Mouse (Mus musculus) adrenal gland, adult 2 months (tissue): ENCODE results near the gene Kifc3. TPM values are rescaled to one million over a fixed set of nuclear protein-coding genes. Genes with fewer than 3 reads are reported as not detected.

Source experiments
- DNase-seq: peaks from one replicate; pipeline ENCODE4 v3.0.0; 2021
- polyA plus RNA-seq: library from polyadenylated mRNA; depleted of rRNA; stranded (reverse); fragments of >200 nt; gene quantifications from 2 replicates; pipeline ENCODE4 v1.2.3, GENCODE M21; 2012
- total RNA-seq, 2 experiments: library from RNA; stranded (reverse); gene quantifications; 2 replicates each; pipeline ENCODE4 v1.2.3; 2021

The Kifc3 gene
- total and polyA plus RNA-seq, 3 experiments = 134 to 330 (median 144) TPM

DNA sequence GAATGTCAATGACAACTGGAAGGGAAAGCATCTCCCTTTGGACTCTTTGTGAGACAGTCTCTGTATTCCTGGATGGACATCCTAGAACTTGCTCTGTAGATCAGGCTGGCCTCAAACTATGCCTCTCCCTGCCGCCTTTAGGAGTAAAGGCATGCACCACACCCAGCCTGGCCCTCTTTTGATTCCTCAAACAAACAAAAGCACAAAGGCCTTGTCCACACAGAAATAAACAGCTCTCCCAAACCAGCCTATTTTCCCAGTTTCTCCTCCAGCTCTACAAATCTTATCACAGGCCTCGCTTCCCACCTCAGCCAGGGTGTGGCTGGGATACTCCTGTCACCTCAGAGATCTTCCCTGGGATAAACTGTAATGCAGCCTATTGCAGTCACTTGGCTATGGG is 68.4 kb downstream of the Kifc3 start:
- DNase-seq = no peak

DNA sequence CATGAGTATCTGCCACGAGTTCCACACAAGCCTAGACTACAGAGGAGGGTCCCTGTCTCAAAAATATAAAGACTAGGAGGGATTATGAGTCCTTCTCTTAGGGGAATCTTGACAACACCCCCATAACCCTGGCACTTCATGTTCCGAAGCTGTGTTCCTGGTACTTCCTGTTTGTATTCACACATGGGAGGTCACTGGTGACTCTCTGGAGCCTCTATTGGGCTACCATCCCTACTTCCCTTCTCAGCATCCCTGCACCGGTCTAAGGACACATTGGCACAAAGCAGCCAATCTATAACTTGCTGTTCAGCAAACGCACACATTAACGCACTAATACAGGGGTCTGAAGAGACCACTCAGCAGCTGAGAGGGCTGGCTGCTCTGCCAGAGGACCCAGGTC is 70.6 kb downstream of the Kifc3 start:
- no peak for DNase-seq

GRCm38 (mm10) chr8:95130966-95131537 is 71.6 kb downstream of the Kifc3 start:
- DNase-seq = peak; percentile 77

- no peak for DNase-seq
These were observed 73.8 kb downstream of the Kifc3 start for GRCm38 (mm10) chr8:95128750-95129260.

DNA sequence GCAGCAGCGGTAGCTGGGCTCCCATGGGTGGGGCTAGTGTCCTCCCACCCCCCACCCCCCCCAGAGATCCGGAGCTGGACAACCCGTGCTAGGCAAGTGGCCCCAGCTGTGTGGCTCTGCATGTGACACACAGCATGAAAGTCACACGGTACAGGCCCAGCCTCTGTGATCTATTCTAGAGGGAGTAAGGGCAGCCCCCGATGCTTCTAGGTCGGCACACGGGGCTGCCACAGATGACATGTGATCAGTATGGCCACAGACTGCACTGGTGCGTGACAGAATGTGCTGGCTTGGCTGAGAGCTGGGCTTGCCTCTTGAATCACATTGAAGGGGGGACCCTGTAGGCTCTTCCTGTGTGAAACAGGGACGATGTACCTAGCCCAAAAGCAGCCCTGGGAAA is 75.0 kb downstream of the Kifc3 start:
- DNase-seq = no peak

DNA sequence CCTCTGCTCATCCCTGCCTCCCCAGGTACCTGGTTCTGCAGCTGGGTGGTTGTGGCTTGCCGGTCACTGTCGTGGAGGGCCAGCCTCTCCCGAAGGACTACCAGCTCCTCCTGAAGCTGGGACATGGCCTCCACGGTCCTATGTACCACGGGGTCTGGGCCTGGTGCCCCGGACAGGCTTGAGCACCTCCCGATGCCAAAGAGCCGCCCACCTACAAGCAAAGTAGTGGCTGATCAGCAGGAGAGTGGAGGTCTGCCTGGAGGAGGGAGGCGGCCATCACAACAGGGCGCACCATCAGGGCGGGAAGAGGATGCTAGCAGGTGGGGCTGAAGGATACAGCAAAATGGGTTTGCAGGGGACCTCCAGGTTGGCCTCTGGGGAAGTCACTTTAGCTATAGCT is 76.1 kb downstream of the Kifc3 start:
- DNase-seq = no peak

- DNase-seq = no peak
These were observed 79.2 kb downstream of the Kifc3 start for GRCm38 (mm10) chr8:95123455-95123854.

GRCm38 (mm10) chr8:95113750-95114149 is 88.9 kb downstream of the Kifc3 start:
- peak; percentile 31 for DNase-seq

DNA sequence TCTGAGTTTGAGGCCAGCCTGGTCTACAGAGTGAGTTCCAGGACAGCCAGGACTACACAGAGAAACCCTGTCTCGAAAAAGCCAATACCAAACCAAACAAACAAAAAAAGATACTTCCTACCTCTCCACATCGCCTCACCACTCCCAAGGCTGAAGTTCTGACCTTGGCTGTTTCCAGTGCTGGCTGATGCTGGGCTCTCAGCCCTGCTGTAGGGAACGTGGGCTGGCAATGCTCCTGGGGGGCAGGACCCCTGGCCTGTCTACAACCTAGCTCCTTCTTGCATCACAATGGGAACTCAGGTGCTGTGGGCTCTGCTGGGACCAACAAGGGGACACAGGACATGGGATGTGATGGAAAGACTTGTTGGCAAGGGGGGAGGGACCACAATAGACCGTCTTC is 89.5 kb downstream of the Kifc3 start:
- DNase-seq = peak; percentile 59

- DNase-seq = no peak
These were observed 90.0 kb downstream of the Kifc3 start for GRCm38 (mm10) chr8:95112594-95112993.

GRCm38 (mm10) chr8:95107306-95107705 is 95.3 kb downstream of the Kifc3 start:
- no peak for DNase-seq

- no peak for DNase-seq
These were observed 100.6 kb downstream of the Kifc3 start for GRCm38 (mm10) chr8:95101972-95102371.

DNA sequence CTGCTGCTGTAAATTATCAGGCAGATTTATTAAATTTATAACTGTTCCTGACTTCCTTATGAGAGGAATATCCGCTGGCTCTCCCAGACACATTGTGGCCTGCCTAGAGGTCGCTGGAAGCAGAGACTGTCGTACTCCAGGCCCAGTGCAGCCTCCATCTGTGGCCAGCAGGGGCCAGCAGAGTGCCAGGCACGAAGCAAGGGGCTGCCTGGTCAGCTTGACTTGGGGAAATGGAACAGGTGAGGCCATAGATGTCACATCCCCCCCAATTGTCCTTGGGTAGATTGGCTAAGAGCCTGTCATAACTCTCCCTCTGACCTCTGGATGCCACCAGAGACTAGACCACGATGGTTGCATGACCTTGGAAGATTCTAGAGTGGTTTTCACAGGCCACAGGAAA is 103.6 kb downstream of the Kifc3 start:
- peak; percentile 89 for DNase-seq

DNA sequence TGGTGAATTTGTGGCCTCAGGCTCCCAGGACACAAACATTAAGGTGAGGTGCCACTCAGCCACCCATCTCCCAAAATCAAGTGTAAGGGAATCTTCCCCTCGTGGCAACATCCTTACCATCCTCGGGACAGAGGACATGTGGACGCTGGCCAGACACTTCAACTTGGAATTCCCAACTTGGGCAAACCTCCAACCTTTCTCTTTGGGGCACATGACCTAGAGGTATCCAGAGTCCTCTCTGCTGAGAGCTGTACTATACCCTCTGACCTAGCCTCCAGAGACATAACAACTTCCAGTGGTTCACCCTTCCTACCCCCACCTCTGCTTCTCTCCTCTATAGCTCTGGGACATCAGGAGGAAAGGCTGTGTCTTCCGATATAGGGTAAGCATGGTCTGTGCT is 109.0 kb downstream of the Kifc3 start:
- DNase-seq = no peak

DNA sequence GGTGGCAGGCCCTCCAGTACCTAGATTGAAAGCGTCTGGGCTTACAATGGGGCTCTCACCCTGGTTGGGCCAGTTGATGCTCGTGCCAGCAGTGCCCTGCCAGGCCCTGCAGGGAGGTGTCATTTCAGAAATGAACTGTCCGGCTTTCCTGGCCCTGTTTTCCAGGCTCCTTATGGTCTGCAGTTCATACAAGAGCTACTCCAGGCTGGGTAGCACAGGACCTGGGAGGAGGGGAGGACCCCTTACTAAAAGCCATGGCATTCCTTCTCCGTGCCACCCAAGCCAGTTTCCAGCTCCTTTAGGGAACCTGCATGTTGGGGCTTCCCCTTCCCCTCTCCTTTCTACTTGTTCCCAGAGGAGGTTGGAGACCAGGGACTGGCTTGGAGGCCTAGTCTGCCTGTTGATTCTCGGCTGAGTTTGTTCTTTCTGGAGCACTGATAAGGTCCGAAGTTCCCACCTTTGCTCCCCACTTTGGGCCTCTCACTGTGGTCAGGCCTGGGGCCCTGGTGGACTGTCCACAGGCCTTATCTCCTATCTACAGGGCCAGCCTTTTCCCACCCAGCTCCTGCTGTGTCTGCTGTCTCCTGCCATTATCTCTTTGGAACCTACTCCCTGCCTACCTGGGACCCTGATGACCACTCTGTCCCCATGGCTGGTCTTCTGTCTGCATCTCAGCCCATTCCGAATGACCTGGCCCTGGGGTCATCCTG is 117.0 kb downstream of the Kifc3 start:
- no peak for DNase-seq

GRCm38 (mm10) chr8:95084744-95085431 is 117.7 kb downstream of the Kifc3 start:
- no peak for DNase-seq

GRCm38 (mm10) chr8:95084261-95084660 is 118.4 kb downstream of the Kifc3 start:
- DNase-seq = no peak

DNA sequence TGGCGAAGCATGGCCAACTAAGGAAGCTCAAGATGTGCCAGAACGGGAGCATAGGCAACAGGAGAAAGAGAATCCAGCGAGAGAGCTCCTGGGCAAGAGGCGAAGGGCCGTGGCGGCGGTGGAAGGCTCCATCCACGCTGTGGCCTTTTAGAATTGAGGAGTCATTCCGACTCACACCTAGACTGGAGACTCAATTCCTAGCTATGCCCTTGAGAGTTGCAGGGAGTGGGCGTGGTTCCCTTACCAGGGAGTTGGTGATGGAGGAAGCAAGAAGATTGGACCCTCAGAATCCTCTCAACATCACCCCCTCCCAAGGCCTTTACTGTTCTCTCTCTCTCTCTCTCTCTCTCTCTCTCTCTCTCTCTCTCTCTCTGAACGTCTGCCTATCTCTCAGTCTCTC is 121.0 kb downstream of the Kifc3 start:
- peak; percentile 54 for DNase-seq

GRCm38 (mm10) chr8:95080381-95081341 is 122.0 kb downstream of the Kifc3 start, which contains the start of gene Katnb1:
TSS of gene Katnb1 (plus strand) at chr8:95081186.
- peak; percentile 99 for DNase-seq

DNA sequence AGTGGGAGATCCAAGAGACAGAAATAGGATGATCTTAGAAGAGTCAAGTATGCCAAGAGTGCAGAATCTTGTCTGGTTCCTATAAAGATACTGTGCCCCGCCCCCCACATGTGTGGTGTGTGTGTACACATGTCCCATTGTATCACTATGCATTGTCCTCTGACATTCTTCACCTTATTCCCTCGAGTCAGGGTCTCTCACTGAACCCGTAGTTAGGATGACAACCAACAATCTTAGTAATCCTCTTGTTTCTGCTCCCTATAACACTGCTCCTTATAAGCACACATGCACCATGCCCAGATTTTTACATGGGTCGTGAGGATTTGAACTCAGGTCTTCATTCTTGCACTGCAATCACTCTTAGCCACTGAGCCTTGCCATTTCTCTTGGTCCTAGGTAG is 123.3 kb downstream of the Kifc3 start:
- no peak for DNase-seq

DNA sequence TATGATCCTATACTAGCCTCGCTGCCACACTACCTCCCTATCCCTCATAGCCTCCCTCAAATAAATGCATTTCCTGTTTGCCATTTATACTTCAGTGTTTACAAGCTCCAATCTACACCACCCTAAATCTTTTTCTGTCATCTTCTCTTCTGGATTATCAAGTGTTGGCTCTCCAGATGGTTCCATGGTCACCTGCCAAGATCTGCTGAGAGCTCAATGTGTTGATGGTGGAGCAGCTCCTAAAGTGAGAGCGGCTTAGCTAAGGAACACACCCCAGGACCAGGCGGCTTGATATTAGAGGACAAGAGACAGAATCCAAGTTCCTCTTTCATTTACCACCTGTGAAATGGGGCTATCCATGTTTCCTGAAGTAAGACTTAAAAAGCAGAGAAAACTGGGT is 124.6 kb downstream of the Kifc3 start:
- no peak for DNase-seq

GRCm38 (mm10) chr8:95076151-95076550 is 126.5 kb downstream of the Kifc3 start:
- peak; percentile 50 for DNase-seq
